Mouse (Mus musculus) CD4-positive, CD25-positive, alpha-beta regulatory T cell, adult 2 months (primary cell): ENCODE data around the gene Prdx5.
"Not testable (repeated sequence)": the region's sequence is repeated elsewhere in the genome, so short reads cannot be mapped to it uniquely, and the experiment has no call there.

ENCODE experiments used
- DNase-seq: peaks from one replicate; pipeline ENCODE4 v3.0.0-alpha.2; 2012; ENCODE audit warnings: low read depth, low spot score

The Prdx5 gene

DNA sequence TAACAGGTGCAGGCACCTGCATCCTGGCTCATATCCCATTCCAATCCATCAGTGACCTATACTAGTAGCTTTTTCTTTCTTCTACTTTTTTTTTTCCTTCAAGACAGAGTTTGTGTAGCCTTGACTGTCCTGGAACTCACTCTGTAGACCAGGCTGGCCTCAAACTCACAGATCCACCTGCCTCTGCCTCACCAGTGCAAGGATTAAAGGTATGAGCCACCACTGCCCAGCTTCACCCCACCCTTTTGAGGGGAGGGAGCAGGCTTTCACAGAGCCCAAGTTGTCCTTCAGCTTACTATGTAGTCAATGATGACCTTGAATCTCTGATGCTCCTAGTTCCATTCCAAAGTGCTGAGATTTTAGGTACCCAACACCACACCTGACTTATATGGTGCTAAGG, 9.5 kb upstream of the Prdx5 start:
- DNase-seq = no peak

DNA sequence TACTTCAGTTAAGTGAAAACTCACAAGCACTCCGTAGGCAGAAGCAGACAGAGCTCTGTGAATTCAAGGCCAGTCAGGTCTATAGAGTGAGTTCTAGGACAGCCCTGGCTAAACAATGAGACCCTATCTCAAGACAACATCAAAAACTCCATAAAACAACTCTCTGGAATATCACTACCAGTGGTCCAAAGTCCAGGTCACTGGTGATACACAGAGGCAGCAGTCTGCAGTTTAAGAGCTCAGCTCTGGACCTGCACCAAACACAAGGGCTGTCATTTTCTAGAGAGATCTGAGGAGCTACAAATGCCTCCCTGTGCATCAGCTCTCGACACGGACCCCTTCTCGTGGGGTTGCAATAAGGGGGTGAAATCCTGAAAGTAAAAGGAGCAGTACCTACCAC, 8.4 kb upstream of the Prdx5 start:
- no peak for DNase-seq

DNA sequence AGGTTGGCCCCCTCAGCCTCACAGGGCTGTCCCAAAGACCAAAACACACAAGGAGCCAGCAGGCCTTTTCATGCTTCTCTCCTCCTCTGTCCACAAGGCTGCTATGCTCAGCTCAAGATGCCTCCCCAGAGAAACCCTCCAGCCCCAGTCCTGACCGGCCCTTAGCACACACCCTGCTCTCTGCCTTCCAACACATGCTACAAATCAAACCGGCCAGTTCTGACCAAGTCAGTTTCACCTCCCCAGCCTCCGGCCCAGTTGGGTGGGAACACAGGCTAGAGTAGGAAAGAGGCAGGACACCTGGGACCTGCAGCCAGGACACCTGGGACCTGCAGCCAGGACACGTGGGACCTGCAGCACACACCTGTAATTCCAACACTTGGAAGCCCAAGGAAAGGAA, 6.6 kb upstream of the Prdx5 start:
- DNase-seq = no peak

DNA sequence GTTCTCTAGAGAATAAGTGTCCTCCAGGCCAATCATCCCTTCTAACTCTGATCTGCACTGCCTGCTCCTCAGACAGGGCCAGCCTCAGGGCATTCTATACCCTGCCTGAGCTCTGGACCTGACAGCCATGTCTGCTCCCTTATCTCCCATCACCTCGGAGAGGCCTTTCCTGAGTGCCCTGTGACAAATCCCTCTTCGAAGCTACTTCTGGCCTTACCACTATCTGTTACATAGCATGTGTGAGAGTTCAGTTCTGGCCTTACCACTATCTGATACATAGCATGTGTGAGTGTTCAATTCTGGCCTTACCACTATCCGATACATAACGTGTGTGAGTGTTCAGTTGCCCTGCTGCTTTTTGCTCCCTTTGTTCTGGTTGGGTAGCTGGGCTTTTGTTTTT, 5.4 kb upstream of the Prdx5 start:
- no peak for DNase-seq

DNA sequence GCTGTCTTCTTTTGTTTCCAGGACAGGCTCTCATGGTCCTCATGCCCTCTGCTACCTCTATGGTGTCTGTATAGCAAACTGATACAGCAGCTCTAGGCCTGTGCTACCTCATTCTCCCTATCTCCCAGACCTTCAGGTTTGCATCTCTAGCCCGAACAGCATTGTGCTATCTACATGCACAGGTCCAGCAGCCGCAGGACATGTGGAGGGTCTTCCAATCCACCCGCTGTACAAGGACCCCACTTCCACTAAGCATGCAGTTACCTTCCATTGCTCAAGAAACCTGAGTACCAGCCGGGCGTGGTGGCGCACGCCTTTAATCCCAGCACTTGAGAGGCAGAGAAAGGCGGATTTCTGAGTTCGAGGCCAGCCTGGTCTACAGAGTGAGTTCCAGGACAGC, 4.6 kb upstream of the Prdx5 start:
- no peak for DNase-seq

DNA sequence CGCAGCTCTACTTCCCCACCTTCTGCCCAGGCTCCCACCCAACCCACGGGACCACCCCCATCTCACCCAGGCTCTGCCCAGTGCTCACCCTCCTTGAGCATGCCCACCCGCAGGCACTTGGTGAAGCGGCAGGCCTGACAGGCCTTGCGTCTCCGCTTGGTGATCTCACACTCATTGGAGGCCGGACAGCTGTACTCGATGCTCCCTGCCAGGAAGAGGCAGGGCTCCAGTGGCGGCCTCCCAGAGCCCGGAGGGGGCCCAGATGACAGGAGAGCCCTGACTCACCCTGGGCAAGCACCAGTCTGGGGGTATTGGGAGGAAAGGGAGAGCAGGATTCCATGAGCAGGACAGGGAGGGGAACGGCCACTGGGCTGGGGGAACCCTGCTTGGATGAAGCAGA, 4.1 kb upstream of the Prdx5 start:
- DNase-seq = no peak

DNA sequence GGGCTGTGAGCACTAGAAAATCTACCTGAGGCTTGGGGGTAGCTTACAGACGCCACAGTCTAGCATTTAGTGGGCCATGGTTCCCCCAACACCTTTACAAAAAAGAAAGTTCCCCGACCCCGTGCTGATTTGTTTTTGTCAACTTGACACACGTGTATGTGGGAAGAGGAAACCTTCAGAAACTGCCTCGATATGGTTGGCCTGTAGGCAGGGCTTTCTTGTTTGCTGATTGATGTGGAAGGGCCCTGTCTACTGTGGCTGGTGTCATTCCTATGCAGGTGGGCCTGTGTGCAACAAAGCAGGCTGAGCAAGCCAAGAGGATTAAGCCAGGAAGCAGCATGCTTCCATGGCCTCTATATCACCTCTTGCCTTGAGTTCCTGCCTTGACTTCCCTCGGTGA, 3.1 kb upstream of the Prdx5 start:
- DNase-seq = no peak

DNA sequence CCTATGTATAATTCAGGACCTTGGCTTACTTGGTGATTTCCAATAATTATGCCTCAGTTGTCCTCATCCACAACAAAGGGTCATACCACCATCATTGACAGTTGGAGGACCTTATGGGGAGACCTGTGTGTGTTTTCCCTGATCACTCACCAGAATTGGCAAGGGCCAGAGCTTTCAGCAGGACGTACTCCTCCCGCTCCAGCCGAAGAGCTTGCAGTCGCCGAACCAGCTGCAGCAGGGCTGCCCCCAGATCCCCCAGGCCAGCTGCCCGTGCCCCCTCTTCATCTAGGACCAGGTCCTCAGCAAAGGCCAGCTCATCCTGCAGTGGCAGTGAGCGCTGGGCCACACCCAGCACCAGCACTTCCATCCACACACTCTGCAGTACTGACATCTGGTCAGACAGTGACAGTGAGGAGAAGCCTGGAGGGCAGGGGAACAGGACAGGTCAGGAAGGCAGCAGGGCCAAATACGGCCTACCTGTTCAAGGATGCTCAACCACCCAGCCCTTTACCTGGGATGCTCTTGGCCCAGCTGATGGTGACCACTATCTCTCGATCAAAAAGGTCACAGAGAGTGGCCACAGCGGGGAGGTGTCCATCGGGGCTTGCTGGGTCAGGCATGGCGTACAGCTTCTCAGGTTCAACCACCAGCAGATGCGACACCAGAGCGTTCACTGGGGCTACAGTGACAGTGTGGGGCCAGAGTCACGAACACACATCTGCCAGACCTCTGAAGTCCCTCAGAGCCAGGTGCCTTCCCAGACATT, 2.5 kb upstream of the Prdx5 start:
- no peak for DNase-seq

DNA sequence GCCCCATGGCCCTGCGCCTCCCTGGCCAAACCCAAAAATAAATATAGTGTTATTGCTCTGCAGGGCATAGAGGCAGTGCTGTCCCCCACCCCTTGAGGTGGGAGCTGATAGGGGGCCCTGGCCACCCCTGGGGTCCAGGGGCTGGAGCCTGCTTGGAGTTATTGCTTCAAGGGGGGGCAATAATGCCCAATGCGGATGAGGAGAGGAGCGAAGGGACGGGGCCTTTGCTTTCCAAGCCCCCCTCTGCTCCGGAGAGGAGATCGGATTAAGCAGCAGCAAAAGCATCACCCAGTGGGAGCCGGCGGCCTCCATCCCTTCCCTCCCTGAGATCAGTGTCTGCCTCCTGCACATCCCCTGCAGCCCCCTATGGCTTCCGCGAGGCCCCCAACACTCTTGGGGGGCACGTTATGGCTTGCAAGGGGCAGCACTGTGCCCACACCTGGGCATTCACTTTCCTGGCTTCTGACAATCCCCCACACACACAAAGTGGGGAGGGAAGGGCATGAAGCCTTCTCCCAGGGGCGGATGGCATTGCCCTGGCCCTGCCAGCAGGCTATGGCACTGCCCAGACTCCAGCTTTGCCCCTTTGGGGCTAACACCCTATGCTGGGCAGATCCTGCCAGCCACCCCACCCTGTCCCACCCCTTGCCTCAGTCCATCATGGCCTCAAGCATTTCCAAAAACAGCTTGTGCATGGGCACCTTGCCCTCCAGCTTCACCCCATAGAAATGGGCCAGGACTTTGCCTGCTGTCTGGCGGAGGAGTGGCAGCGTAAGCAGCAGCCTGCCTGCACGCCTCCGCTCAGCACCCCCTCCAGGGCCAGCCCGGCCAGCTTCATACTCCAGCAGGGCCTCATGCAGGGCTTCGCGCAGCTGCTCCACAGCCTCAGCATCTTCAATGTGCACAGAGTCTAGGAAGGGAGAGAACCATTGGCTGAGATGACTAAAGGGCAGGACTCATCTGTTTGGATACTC, 1.5 kb upstream of the Prdx5 start:
- DNase-seq = no peak

DNA sequence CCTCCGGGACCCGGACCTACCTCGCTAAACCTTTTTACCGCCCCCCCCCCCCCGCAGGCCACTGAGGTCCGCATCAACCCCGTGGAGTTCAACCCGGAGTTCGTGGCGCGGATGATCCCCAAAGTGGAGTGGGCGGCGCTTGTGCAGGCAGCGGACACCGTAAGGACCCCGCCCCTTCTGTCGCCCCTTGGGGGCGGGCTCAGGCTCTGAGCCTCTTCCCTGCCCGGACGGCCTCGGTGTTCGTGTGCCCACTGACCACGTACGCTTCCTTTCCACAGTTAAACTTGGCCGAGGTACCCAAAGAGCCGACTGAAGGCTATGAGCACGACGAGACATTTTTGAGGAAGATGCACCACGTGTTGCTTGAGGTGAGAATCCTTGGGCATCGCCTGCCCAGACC, 400 bp upstream of the Prdx5 start:
- DNase-seq = peak; percentile 60

DNA sequence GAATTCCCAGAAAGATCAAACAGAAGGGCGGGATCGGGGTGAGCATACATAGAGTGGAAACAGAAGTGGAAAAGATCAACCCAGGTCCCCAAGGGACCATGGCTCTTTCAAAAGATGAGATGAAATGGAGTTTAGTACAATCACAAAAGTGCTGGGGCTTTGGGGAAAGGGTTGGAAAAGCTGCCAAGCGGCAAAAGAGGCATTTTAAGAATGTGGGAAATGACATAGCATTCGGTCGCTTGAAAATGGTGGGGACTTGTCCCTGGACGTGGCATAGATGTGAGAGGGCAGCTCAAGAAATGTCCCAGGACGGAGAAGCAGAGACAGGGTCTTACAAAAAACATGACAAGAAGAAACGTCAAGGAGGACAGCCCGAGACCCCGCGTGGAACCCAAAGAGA, 885 bp downstream of the Prdx5 start:
- DNase-seq = no peak

DNA sequence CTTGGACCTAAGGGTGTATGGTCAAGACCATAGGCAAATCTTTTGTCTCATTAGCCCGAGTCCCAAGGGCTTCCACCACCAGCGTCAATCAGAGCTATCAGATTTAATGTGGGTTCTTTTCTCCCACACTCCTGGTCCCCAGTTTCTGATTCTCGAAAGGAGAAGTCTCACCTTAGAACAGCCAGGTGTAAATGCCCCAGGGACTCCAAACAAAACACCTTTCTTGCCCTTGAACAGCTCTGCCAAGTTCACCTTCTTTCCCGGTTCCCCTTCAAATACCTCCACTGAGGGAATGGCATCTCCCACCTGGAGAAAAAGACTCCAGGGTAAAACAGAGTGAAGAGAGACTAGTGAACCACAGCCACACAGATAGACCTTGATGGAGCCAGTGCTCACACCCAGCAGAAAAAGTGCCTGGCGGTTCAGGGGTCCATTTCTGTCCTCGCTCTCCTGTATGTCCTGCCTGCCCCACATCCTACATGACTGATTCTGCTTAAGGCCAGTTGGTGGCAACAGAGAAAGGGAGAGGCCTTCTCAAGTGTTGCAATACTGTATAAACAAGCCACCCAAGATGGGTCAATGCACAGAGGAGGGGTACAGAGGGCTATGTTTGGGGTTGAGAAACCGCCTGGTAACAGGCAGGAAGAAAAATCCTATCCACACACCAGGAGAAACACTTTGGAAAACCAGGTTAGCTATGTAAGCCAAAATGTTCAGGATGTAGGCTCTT, 1.9 kb downstream of the Prdx5 start:
- no peak for DNase-seq

DNA sequence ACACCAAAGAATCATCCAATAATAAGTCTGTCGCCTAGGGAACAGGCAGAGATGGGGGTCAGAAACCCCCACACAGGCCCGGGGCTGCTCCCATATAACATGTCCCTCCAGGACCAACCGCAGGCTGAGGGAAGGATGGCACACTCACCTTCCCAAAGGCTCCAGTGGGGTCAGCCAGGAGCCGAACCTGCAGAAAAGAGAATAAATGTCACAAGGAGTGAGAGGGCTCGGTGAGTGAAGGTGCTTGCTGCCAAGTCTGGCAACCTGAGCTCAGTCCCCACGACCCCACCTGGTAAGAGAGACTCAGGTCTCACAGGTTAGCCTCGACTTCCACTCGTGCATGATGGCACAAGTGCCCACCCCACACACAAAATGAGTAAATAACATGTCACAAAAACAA, 2.8 kb downstream of the Prdx5 start:
- DNase-seq = no peak

DNA sequence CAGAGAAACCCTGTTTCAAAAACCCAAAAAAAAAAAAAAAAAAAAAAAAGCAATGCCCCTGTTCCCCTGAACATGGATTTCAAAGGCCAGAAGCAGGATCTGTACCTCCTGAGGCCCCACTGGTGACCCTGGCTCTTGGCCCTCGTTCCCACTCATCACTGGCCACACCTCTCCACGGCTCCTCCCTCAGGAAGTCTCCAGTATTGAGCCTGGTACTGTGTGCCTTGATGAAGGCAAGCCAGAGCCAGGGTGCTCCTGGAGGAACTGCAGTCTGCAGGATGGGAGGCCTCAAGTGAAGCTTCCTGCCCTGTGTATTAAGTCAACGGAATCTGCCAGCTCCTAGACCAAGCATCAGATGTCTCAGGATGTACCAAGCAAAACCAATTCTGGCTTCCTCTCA, 3.7 kb downstream of the Prdx5 start:
- no peak for DNase-seq

DNA sequence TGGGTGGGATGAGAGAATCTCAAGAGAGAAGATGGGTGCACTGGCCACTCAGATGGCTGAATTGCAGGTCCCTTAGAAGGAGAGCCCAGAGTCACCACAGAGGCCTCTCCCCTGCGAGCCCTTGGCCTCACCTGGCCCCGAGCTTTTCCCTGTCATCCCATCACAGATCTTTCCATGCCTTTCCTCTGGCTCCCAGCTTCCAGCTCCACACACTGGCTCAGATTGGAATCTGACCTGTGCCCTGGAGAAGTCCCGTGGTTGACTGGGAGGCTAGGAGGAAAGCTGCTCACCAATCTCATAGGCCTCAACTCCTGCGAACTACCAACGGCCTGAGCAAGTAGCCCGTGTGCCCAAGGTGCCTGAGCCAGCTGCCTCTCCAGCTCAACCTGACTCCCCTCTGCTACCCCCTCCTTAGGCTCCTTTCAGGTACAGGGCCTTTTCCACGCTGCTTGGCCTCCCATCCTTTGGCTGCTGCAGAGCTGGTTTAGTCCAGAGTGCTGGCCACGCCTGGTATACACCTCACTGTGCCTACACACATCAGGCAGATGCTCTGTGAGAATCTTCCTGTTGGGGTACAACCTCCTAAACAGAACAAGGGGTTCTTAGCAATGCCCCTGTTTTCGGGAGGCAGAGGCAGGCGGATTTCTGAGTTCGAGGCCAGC, 4.3 kb downstream of the Prdx5 start:
- DNase-seq = no peak

DNA sequence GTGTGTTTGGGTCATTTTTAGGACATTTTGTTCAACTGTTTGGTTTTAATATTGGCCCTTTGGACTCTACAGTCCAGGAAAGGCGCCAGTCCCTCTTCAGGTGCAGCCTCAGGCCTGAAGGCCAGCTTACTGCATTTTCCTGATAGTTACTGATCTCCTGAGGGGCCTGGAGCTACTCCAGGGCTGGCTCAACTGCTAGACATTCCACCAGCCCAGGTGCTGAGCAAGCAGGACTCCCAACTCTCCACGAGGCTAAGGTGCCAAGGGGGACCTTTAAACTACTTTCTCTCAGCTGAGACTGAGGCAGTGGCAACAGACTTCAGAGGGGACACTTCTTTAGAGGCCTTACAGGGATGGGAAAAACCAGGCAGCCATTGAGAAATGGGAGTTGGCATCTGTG, 5.1 kb downstream of the Prdx5 start:
- DNase-seq = no peak

DNA sequence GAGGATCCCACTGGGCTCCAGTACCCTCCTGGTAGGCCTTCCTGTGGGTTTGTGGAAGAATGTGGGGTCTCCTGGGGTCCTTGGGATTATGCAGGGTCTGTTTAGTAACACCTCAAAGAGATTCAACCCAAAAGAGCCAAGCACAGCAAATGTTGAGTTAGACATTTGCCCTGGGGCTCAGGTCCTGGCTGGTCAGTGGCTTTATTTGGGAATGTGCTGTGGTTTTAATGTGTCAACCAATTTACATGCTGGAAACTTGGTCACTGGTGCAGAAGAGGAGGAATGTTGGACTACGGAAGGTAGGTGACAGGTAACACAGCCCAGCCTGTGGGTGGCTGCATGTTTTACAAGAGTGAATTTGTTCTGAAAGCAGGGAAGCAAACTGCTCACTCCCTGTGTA, 6.9 kb downstream of the Prdx5 start:
- no peak for DNase-seq

DNA sequence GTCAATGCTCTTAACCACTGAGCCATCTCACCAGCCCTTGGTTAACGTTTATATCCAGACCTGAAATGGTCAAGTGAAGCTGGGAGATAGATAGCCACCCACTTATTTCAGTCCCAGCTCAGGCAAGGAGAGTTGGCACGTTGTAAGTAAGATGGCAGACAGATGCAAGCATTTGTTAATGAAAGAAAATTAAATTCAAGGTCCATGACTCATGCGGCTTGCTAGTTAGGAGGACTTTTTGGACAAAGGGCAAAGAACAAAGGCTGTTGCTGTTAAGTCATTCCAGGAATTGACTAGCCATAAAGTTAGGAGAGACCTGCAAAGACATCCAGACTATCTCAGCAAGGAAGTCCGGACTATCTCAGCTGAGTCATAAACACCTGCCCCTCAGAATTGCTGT, 10.3 kb downstream of the Prdx5 start:
- DNase-seq = no peak

DNA sequence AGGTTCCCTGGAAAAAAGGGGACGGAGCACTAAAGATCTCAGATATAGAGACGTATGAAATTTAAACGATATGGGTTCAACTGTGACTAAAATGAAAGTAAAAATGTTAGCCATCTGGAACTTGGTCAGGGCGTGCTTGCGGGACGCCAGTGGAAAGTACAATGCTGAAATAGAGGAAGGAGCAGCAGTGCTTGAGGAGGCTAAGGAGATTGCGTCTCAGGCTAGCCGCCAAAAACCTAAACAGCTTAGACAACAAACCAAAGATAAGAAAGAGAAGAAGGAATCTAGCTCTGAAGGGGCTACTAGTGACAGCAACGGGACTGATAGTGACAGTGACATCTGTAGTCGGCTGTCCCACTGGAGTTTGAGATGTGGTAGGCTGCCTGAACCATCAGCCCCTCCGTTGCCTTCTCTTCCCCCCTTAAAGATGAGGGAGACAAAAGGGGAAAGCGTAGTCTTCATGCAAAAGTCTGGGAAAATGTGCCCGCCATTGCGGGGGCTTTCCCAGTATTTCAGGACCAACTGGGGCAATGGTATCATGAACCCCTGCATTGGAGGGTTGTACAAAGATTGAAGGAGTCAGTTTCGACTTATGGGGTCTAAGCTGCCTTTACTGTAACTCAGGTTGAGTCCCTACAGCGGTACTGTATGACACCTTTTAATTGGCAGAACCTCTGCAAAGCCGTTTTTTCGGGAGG, 14.1 kb downstream of the Prdx5 start:
- DNase-seq = not testable (repeated sequence)

DNA sequence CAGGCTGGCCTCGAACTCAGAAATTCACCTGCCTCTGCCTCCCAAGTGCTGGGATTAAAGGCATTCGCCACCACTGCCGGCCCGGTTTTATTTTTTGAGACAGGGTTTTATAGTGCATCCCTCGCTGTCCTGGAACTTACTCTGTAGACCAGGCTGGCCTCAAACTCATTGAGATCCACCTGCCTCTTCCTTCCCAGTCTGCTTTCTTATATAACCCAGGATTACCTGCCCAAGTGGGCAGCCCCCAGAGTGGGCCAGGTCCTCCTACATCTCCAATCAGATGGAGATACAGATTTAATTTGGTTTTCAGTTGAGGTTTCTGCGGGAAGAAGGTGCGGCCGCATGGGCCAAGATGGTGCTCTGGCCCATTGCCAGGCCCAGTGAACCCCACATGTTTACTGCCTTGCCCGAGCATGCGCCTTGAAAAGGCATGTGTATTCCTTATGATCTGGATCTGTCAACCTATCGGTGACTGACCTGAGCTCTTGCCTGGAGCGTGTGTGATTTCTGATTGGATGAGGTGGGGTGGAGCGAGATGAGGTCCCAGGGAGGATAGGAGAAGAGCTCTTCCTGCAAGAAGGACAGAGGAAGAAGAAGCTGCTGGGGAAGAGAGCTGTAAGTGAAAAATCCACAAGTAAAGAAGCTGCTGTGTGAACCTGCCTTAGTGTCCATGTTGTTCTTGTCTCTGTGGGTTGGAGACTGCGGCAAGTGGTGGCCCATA, 16.0 kb downstream of the Prdx5 start:
- DNase-seq = no peak
